Mouse (Mus musculus) A20 (cell line): ENCODE measurements around the gene Gm5773.
"Not testable (repeated sequence)": the region's sequence is repeated elsewhere in the genome, so short reads cannot be mapped to it uniquely, and the experiment has no call there.

Experiments
- DNase-seq: peaks from one replicate; pipeline ENCODE4 v3.0.0-alpha.2; 2011; ENCODE audit warnings: low read depth, low spot score

The Gm5773 gene

GRCm38 (mm10) chr3:93772700-93773099 is at the start of gene Gm5773:
Gm5773 (plus strand) TSS chr3:93773000.
- DNase-seq: not testable (repeated sequence)

DNA sequence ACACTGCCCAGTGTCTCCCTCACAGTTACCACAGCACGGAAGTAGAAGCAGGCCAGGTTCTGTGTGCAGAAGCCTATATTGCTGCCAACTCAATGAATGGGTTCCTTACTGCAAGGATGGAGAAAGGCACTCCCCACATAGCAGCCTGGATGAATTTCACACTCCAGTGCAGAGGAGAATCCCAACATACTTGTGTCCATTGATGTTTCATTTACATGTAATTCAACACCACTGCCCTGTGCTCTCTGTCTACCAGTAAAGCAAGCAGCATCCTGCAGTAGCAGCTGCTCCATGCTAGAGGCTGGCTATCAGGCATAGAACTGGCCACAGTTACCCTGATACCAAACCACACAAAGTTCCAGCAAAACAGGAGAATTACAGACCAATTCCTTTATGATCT is 27.3 kb upstream of the Gm5773 start:
- DNase-seq: not testable (repeated sequence)

DNA sequence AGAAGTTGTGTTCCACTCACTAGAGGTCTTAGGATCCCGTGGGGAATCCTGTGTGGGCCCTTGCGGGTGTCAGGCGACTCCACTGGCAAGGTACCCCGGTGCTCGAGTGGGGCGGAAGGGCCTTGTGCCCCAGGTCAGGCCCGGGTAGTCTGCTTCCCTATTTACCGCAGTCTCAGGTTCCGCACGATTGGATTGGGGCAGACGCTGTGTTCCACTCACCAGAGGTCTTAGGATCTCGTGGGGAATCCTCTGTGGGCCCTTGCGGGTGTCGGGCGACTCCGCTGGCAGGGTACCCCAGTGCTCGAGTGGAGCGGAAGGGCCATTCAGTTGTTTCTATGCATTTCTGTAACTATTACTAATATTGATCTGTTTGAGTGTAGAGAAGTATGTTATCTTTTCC is 18.8 kb upstream of the Gm5773 start:
- not testable (repeated sequence) for DNase-seq

GRCm38 (mm10) chr3:93796098-93796497 is 23.3 kb downstream of the Gm5773 start, which contains the start of gene Tdpoz4:
Tdpoz4 (plus strand) TSS chr3:93796398.
- DNase-seq: not testable (repeated sequence)

DNA sequence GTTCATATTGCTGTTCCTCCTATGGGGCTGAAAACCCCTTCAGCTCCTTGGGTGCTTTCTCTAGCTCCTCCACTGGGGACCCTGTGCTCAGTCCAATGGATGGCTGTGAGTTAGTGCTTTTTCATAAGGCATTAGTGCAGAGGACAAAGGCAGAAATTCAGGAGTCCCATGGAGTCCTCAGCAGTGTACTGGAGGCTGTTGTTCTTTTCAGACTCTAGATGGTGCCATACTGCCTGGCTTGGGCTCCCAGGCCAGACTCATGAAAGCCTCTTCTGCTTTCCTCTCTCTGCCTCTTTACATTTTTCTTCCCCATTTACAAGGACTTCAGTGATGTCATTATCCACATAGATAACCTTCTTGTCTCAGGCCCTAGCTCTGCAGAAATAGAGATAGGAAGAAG is 40.5 kb downstream of the Gm5773 start:
- not testable (repeated sequence) for DNase-seq
